Mouse (Mus musculus): Measurements from ENCODE around the gene Atad5. TPM values are rescaled to one million over a fixed set of nuclear protein-coding genes. Genes with fewer than 3 reads are reported as not detected.
"Not testable (repeated sequence)": the region's sequence is repeated elsewhere in the genome, so short reads cannot be mapped to it uniquely, and the experiment has no call there.

Gene Atad5
- polyA plus RNA-seq, 1 experiment from 2014 or later, result 9.0 TPM

GRCm38 (mm10) chr11:80181021-80181749 is 92.0 kb downstream of the Atad5 start:
- Histone ChIP-seq H3K27me3 (ENCODE audit: control insufficient read depth, insufficient read depth, low read length) (no peaks in the 10 kb centered on the region), H3K27ac (ENCODE audit: low read length) (no peak overlapping the region), H3K9me3 (replicated peaks; ENCODE audit: control insufficient read depth, low read length) (no peaks in the 10 kb centered on the region), H3K36me3 (ENCODE audit: control insufficient read depth, insufficient read depth, low read length) (no peaks in the 10 kb centered on the region), H3K4me3 (replicated peaks; ENCODE audit: low read length) (no peak overlapping the region), H3K9ac (ENCODE audit: low read length) (no peak overlapping the region), H3K4me1 (ENCODE audit: control insufficient read depth, insufficient read depth, low read length) (no peaks in the 10 kb centered on the region), H3K4me2 (ENCODE audit: low read depth, low read length) (no peak overlapping the region)
- WGBS, result 67% methylated on average over 5 of the region's 5 CpGs
- ATAC-seq (ENCODE audit: insufficient read depth, low FRiP score), result no peak

- not testable (repeated sequence) for H3K4me1 ChIP-seq (ENCODE audit: control insufficient read depth, insufficient read depth, low read length); H3K9me3 ChIP-seq (replicated peaks; ENCODE audit: control insufficient read depth, low read length); H3K36me3 ChIP-seq (ENCODE audit: control insufficient read depth, insufficient read depth, low read length); H3K27me3 ChIP-seq (ENCODE audit: control insufficient read depth, insufficient read depth, low read length)
- peak overlapping the region; percentile 96 for H3K9ac ChIP-seq (ENCODE audit: low read length)
- H3K4me3 ChIP-seq (replicated peaks; ENCODE audit: low read length), result peak overlapping the region; percentile 90
- H3K27ac ChIP-seq (ENCODE audit: low read length), result peak overlapping the region; percentile 88
- peak; percentile 71; the same call in 1 of the 2 replicates for ATAC-seq (ENCODE audit: insufficient read depth, low FRiP score)
- WGBS, result 40% methylated on average over 12 of the region's 12 CpGs
- peak overlapping the region; percentile 69 for H3K4me2 ChIP-seq (ENCODE audit: low read depth, low read length)
Observed at GRCm38 (mm10) chr11:80183054-80183704, 94.0 kb downstream of the Atad5 start.

GRCm38 (mm10) chr11:80183705-80184255 is 94.6 kb downstream of the Atad5 start, which contains the start of gene Rnf135:
Rnf135 (plus strand) TSS chr11:80183851.
- Histone ChIP-seq H3K4me3 (replicated peaks; ENCODE audit: low read length) (peak within 1 kb of the TSS; percentile 90), H3K9ac (ENCODE audit: low read length) (peak within 1 kb of the TSS; percentile 96), H3K27ac (ENCODE audit: low read length) (peak within 1 kb of the TSS; percentile 88), H3K27me3 (ENCODE audit: control insufficient read depth, insufficient read depth, low read length) (no peaks in the 10 kb centered on the region), H3K9me3 (replicated peaks; ENCODE audit: control insufficient read depth, low read length) (no peaks in the 10 kb centered on the region), H3K36me3 (ENCODE audit: control insufficient read depth, insufficient read depth, low read length) (no peaks in the 10 kb centered on the region), H3K4me1 (ENCODE audit: control insufficient read depth, insufficient read depth, low read length) (no peaks in the 10 kb centered on the region), H3K4me2 (ENCODE audit: low read depth, low read length) (peak within 1 kb of the TSS; percentile 69)
- 1% methylated on average over 33 of the region's 33 CpGs for WGBS
- ATAC-seq (ENCODE audit: insufficient read depth, low FRiP score), result peak; percentile 98

- H3K4me2 ChIP-seq (ENCODE audit: low read depth, low read length), result peak overlapping the region; percentile 69
- 83% methylated on average over 6 of the region's 6 CpGs for WGBS
Observed at GRCm38 (mm10) chr11:80184531-80185071, 95.4 kb downstream of the Atad5 start.

More at GRCm38 (mm10) chr11:80184531-80185071, 95.4 kb downstream of the Atad5 start:
- H3K9ac ChIP-seq (ENCODE audit: low read length), result peak overlapping the region; percentile 96
- no peaks in the 10 kb centered on the region for H3K27me3 ChIP-seq (ENCODE audit: control insufficient read depth, insufficient read depth, low read length)
- ATAC-seq (ENCODE audit: insufficient read depth, low FRiP score), result no peak
- peak overlapping the region; percentile 90 for H3K4me3 ChIP-seq (replicated peaks; ENCODE audit: low read length)
- H3K9me3 ChIP-seq (replicated peaks; ENCODE audit: control insufficient read depth, low read length), result no peaks in the 10 kb centered on the region
- no peaks in the 10 kb centered on the region for H3K36me3 ChIP-seq (ENCODE audit: control insufficient read depth, insufficient read depth, low read length)
- peak overlapping the region; percentile 88; the same call in 1 of the 2 replicates for H3K27ac ChIP-seq (ENCODE audit: low read length)
- H3K4me1 ChIP-seq (ENCODE audit: control insufficient read depth, insufficient read depth, low read length), result no peaks in the 10 kb centered on the region

Other genes with a start within 250 kb of the Atad5 start
- gene Utp6, start 127.0 kb upstream of the Atad5 start, polyA plus RNA-seq (2015; fragmentation: Nextera tagmentation; extraction: Ambion mirVana), result 40.2 and 50.4 TPM in 2 replicates
- gene Suz12, start 96.3 kb upstream of the Atad5 start, polyA plus RNA-seq (2015; fragmentation: Nextera tagmentation; extraction: Ambion mirVana), result 13.5 and 17.8 TPM in 2 replicates
- gene Crlf3, start 8.4 kb upstream of the Atad5 start, polyA plus RNA-seq (2015; fragmentation: Nextera tagmentation; extraction: Ambion mirVana), result 22.4 and 28.7 TPM in 2 replicates
- gene Tefm, start 52.8 kb downstream of the Atad5 start, polyA plus RNA-seq (2015; fragmentation: Nextera tagmentation; extraction: Ambion mirVana), result 22.6 and 23.0 TPM in 2 replicates
- 4.4 and 5.6 TPM in 2 replicates for gene Adap2, start 64.7 kb downstream of the Atad5 start, polyA plus RNA-seq (2015; fragmentation: Nextera tagmentation; extraction: Ambion mirVana)
- 11.6 and 13.3 TPM in 2 replicates for gene Rnf135, start 94.5 kb downstream of the Atad5 start, polyA plus RNA-seq (2015; fragmentation: Nextera tagmentation; extraction: Ambion mirVana)
- gene Rhot1, start 119.6 kb downstream of the Atad5 start, polyA plus RNA-seq (2015; fragmentation: Nextera tagmentation; extraction: Ambion mirVana), result 43.8 and 48.3 TPM in 2 replicates
- 3.6 and 3.8 TPM in 2 replicates for gene Rhbdl3, start 211.5 kb downstream of the Atad5 start, polyA plus RNA-seq (2015; fragmentation: Nextera tagmentation; extraction: Ambion mirVana)

All from stomach, embryonic 16.5 days (tissue).